Mouse (Mus musculus) left cerebral cortex, adult 2 months (tissue): ENCODE results near the gene Sh3gl3. TPM values are rescaled to one million over a fixed set of nuclear protein-coding genes. Genes with fewer than 3 reads are reported as not detected.

Experiments
- DNase-seq, 2 experiments: peaks; one replicate each; pipeline ENCODE4 v3.0.0; 2021 to 2022; ENCODE audit warnings: low spot score in 2 of 2, mixed read lengths in 1 of 2; ENCODE audit errors: extremely low spot score in 1 of 2
- H3K27ac ChIP-seq: fragments of 200-600 bp; 2 replicates; pipeline ENCODE4 v1.8.1; 2022
- H3K4me3 ChIP-seq: fragments of 200-600 bp; 2 replicates; pipeline ENCODE4 v1.8.1; 2022
- CTCF ChIP-seq: fragments of 200-600 bp; IDR thresholded peaks from 2 replicates; pipeline ENCODE4 v1.8.1; 2022; ENCODE audit warnings: antibody characterized with exemption, mild to moderate bottlenecking, moderate library complexity
- intact Hi-C: fragments of 180-260 bp; cut with DNase I; formaldehyde crosslinking; loops from one replicate; pipeline ENCODE4 v1.15.1; 2025
- total RNA-seq, 2 experiments: library from RNA; stranded (reverse); gene quantifications; 2 replicates each; pipeline ENCODE4 v1.2.3; 2021

Sh3gl3 gene
- total RNA-seq, 2 experiments from 2014 or later = 44.5 to 47.0 TPM

DNA sequence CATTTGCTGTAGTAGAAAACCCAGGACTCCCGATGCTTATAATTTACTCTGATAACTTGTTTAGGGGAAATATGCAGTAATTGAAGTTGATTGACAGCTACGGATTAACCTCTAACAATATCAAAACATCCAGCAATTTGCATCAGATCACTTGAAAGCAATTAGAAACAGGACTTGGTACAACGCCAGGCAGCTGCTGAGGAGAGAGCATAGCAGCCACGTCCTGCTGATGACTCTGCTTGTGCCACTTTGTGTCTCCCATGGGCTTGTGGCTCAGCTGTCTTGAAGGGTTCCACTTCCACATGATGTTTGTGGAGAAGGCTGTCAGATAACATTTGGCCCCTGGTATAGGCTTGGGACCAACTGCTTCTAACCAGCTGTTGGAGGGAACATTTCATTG is 134.8 kb downstream of the Sh3gl3 start:
- intact Hi-C loops = no loop called here
- TF ChIP-seq CTCF = no peak
- no peak for DNase-seq
- no peak overlapping the region for H3K27ac ChIP-seq
- H3K4me3 ChIP-seq = no peak overlapping the region

DNA sequence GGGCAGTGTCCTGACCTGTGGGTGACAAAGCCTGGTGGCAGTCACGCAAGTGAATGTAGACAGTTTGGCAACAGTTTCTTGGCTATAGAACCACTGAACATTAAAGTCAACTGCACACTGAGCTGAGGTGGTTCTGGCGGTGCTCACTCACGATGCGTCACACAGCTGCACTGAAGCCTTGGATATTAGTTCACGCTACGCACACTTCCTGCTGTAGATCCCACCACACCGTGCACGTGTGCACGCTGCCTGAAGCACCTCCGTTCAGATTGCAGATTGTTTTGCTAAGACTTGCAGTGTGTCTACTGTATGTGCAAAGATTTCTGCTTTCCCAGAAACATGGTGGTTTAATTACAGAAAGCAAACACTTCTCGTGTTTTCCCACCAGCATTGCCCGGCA is 144.9 kb downstream of the Sh3gl3 start:
- DNase-seq = no peak
- Histone ChIP-seq H3K4me3 (no peak overlapping the region), H3K27ac (no peak overlapping the region)
- TF ChIP-seq CTCF = no peak
- intact Hi-C loops = no loop called here

DNA sequence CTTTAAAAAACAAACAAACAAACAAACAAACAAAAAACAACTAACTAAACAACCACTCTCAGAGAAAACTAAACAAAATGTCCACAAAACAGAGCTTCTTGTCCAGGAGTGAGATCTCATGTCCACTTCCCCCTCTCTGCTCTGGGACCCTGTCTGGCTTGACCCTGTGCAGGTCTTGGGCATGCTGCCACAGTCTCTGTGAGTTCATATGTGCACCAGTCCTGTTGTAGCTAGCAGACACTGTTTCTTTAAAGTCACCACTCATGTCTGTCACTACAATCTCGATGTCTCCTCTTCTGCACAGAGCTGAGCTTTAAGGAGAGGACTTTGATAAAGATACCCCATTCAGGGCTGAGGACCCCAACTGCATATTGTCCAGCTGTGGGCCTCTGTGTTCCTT is 153.0 kb downstream of the Sh3gl3 start:
- Histone ChIP-seq H3K4me3 (no peak overlapping the region), H3K27ac (no peak overlapping the region)
- TF ChIP-seq CTCF = no peak
- intact Hi-C loops = no loop called here
- no peak for DNase-seq

- no peak for TF ChIP-seq CTCF
- intact Hi-C loops = no loop called here
- DNase-seq = no peak
- no peak overlapping the region for H3K27ac ChIP-seq
- no peak overlapping the region for H3K4me3 ChIP-seq
These were observed 153.6 kb downstream of the Sh3gl3 start for GRCm38 (mm10) chr7:82327201-82327600.

- DNase-seq = no peak
- Histone ChIP-seq H3K4me3 (no peak overlapping the region), H3K27ac (no peak overlapping the region)
- intact Hi-C loops = no loop called here
- no peak for TF ChIP-seq CTCF
These were observed 154.2 kb downstream of the Sh3gl3 start for GRCm38 (mm10) chr7:82327881-82328280.

- intact Hi-C loops = no loop called here
- Histone ChIP-seq H3K4me3 (no peak overlapping the region), H3K27ac (no peak overlapping the region)
- no peak for TF ChIP-seq CTCF
- no peak for DNase-seq
These were observed 156.2 kb downstream of the Sh3gl3 start for GRCm38 (mm10) chr7:82329831-82330230.

DNA sequence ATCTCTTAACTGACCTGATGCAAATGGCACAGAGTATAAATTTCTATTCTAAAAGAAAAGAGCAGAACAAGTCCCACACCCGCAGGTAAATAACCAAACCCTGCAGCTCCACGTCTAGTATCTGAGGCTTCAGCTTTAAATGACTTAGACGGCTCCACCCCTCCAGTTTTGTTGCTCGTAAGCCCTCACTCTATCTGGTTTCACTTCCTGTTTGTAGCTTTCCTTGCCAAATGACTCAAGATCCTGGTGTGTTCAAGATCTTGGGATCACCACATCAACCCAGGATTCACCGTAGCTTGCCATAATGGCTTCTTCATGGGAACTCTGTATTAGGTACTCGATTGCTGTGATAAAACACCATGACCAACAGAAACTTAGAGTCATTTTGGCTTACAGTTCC is 157.2 kb downstream of the Sh3gl3 start:
- no peak for DNase-seq
- TF ChIP-seq CTCF = no peak
- H3K4me3 ChIP-seq = no peak overlapping the region
- intact Hi-C loops = no loop called here
- H3K27ac ChIP-seq = no peak overlapping the region

- Histone ChIP-seq H3K4me3 (no peak overlapping the region), H3K27ac (no peak overlapping the region)
- intact Hi-C loops = no loop called here
- DNase-seq = no peak
- no peak for TF ChIP-seq CTCF
These were observed 160.4 kb downstream of the Sh3gl3 start for GRCm38 (mm10) chr7:82334000-82334399.

GRCm38 (mm10) chr7:82335211-82336121 is 161.8 kb downstream of the Sh3gl3 start, which contains the start of gene Adamtsl3:
Gene Adamtsl3, plus strand, starts transcription at chr7:82335694.
- no peak for TF ChIP-seq CTCF
- Histone ChIP-seq H3K27ac (no peak within 1 kb of the TSS), H3K4me3 (peak within 1 kb of the TSS; percentile 33)
- no peak for DNase-seq
- intact Hi-C loops = no loop called here

DNA sequence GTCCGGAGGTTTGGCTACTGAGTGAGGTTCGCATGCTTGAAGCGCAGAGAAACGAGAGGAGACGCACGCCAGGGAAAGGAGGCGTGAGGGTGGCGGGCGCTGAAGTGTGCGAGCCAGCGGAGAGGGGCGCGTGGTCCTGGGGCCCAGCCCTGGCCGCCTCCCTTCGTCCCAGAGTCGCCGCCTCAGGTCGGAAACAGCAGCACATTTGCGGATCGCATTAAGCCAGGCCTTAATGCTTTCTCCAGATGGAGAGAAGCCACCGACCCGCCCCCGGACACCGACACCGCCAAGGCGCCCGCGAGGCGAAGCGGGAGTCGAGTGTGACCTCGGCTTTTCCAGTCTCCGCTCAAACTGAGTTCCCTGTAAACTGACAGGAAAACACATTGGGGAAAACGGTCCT is 162.5 kb downstream of the Sh3gl3 start:
- DNase-seq = peak in 1 of 2 experiments; percentile 18
- intact Hi-C loops = no loop called here
- TF ChIP-seq CTCF = no peak; the same call in 1 of the 2 replicates
- Histone ChIP-seq H3K27ac (no peak overlapping the region), H3K4me3 (peak overlapping the region; percentile 33)

- DNase-seq = no peak
- intact Hi-C loops = no loop called here
These were observed 164.5 kb downstream of the Sh3gl3 start for GRCm38 (mm10) chr7:82338121-82338520.

DNA sequence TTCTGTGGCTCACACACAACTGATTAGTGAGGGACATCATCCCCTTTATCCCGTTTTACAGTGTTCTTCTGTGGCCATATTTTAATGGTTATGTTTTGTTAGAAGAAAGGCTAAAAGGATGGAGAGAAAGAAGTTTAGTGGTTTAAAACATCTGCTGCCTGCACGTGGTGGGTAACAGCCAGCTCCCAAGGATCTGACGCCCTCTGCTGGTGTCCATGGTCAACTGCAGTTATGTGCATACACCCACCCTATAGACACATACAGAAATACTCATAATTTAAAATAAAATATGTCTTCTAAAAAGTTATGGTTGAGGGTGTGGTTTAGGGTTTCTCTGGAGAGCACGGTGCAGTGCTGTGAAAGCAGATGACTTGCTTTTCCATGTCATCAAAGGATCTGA is 164.9 kb downstream of the Sh3gl3 start:
- Histone ChIP-seq H3K27ac (no peak overlapping the region), H3K4me3 (no peak overlapping the region)
- intact Hi-C loops = no loop called here
- DNase-seq = no peak
- peak; percentile 8; the same call in 1 of the 2 replicates for TF ChIP-seq CTCF

More at GRCm38 (mm10) chr7:82338121-82338520, 164.5 kb downstream of the Sh3gl3 start:
- Histone ChIP-seq H3K27ac (no peak overlapping the region), H3K4me3 (no peak overlapping the region)
- no peak for TF ChIP-seq CTCF

GRCm38 (mm10) chr7:82339214-82339613 is 165.6 kb downstream of the Sh3gl3 start:
- Histone ChIP-seq H3K4me3 (no peak overlapping the region), H3K27ac (no peak overlapping the region)
- no peak for DNase-seq
- TF ChIP-seq CTCF = peak; percentile 73
- intact Hi-C loops = no loop called here
